Mouse (Mus musculus): ENCODE data around the gene Mei1.

The Mei1 gene

GRCm38 (mm10) chr15:82150042-82150441 lies 80.2 kb downstream of the Mei1 start:
- no peak for ATAC-seq (ENCODE audit: low TSS enrichment)

- no peak for ATAC-seq (ENCODE audit: low TSS enrichment)
Observed at GRCm38 (mm10) chr15:82151176-82151575, 81.4 kb downstream of the Mei1 start.

- ATAC-seq (ENCODE audit: low TSS enrichment): no peak
Observed at GRCm38 (mm10) chr15:82152022-82152421, 82.2 kb downstream of the Mei1 start.

GRCm38 (mm10) chr15:82152435-82152834 lies 82.6 kb downstream of the Mei1 start:
- no peak for ATAC-seq (ENCODE audit: low TSS enrichment)

- ATAC-seq (ENCODE audit: low TSS enrichment): no peak
Observed at GRCm38 (mm10) chr15:82156298-82156697, 86.5 kb downstream of the Mei1 start.

GRCm38 (mm10) chr15:82156902-82157301 lies 87.1 kb downstream of the Mei1 start:
- ATAC-seq (ENCODE audit: low TSS enrichment): no peak

GRCm38 (mm10) chr15:82158243-82159035 lies 88.6 kb downstream of the Mei1 start:
- no peak for ATAC-seq (ENCODE audit: low TSS enrichment)

GRCm38 (mm10) chr15:82159471-82159870 lies 89.7 kb downstream of the Mei1 start:
- no peak for ATAC-seq (ENCODE audit: low TSS enrichment)

- no peak for ATAC-seq (ENCODE audit: low TSS enrichment)
Observed at GRCm38 (mm10) chr15:82160731-82161640, 91.2 kb downstream of the Mei1 start.

GRCm38 (mm10) chr15:82161965-82162600 lies 92.3 kb downstream of the Mei1 start:
- ATAC-seq (ENCODE audit: low TSS enrichment): no peak

- no peak for ATAC-seq (ENCODE audit: low TSS enrichment)
Observed at GRCm38 (mm10) chr15:82163356-82164060, 93.7 kb downstream of the Mei1 start.

- no peak for ATAC-seq (ENCODE audit: low TSS enrichment)
Observed at GRCm38 (mm10) chr15:82164061-82164399, 94.2 kb downstream of the Mei1 start.

- no peak for ATAC-seq (ENCODE audit: low TSS enrichment)
Observed at GRCm38 (mm10) chr15:82164496-82164895, 94.7 kb downstream of the Mei1 start.

GRCm38 (mm10) chr15:82165332-82166239 lies 95.8 kb downstream of the Mei1 start:
- ATAC-seq (ENCODE audit: low TSS enrichment): no peak

GRCm38 (mm10) chr15:82166240-82167100 lies 96.7 kb downstream of the Mei1 start:
- ATAC-seq (ENCODE audit: low TSS enrichment): peak; percentile 55; the same call in 1 of the 2 replicates

GRCm38 (mm10) chr15:82167201-82168168 lies 97.7 kb downstream of the Mei1 start:
- peak; percentile 14; the same call in 1 of the 2 replicates for ATAC-seq (ENCODE audit: low TSS enrichment)

GRCm38 (mm10) chr15:82169671-82170070 lies 99.9 kb downstream of the Mei1 start:
- no peak for ATAC-seq (ENCODE audit: low TSS enrichment)

All from frontal cortex, adult (tissue).